Mouse (Mus musculus): ENCODE measurements around the gene Jph4. TPM values are rescaled to one million over a fixed set of nuclear protein-coding genes. Genes with fewer than 3 reads are reported as not detected.

Jph4 gene
- total and polyA plus RNA-seq, 3 experiments = 0.11 TPM; not detected in 2

DNA sequence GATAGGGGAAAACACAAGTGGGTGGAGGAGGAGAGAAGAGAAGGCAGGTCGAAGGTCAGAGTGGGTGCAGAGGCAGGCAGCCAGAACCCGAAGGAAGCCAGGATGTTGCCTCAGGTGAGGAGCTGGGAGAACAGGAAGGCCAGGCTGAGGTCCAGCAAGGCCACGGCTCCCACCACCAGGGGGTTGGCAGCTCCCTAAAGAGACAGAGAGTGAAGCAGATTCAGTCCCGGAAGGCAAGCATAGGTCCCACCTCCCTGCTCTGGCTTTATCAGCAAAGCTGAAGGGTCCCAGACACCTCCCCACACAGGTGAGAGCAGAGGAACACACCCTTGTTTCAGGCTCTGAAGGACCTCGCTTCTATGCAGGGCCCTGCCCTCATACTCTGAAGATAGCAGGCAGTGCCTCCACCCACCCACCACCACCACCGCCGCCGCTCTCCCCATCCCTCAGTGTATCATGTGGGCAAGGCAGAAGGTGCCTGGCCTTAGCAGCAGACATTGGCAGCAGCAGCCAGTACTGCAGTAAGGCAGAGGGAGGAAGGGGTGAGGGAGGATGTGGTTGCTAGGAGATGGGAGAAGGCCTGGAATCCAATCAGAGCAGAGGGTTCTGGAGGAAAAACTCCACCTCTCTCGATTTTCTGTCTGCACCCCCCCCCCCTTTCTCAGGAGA is 8.4 kb downstream of the Jph4 start:
- DNase-seq (ENCODE audit: low spot score) (no peak), ATAC-seq (ENCODE audit: extremely low read depth, insufficient number of reproducible peaks, low FRiP score, poor library complexity, severe bottlenecking) (no peak)
- Histone ChIP-seq H3K9me3 (replicated peaks) (no peaks in the 10 kb centered on the region), H3K36me3 (replicated peaks) (peaks cover 21% of the 10 kb centered on the region), H3K27me3 (ENCODE audit: insufficient read depth, low read length) (peaks cover 36% of the 10 kb centered on the region), H3K4me3 (ENCODE audit: low read depth, low read length) (no peak overlapping the region), H3K4me1 (ENCODE audit: insufficient read depth, low read depth, low read length) (peaks cover 47% of the 10 kb centered on the region)
- TF ChIP-seq TAL1 (conservative IDR thresholded peaks at IDR 0.05; ENCODE audit: low read depth, low read length) (no peak), POLR2AphosphoS5 (IDR thresholded peaks at IDR 0.05; ENCODE audit: insufficient replicate concordance, low read depth, low read length) (no peak), GATA2 (IDR thresholded peaks at IDR 0.05; ENCODE audit: borderline replicate concordance, low read depth, low read length) (no peak), CTCF (IDR thresholded peaks at IDR 0.05; ENCODE audit: low read depth, low read length) (no peak), GATA1 (IDR thresholded peaks at IDR 0.05; ENCODE audit: borderline replicate concordance, low read length) (no peak)

DNA sequence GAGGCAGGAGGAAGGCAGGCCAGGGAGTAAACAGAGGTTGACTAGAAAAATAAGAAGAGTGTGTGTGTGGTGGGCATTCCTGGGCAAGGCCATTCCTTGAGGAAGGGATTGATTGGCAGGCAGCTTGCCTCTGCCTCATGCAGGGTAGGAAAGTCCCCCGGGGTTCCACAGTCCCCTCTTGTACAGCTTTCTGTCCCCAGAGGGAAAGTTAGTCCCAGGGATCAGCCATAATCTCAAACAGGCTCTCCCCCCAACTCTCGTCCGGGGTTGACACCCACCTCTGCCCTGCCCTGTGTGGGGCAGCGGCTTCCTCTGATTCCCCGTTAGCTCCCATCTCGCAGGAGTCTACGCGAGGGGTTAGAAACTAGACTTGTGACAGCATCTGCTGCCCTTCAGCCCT is 9.7 kb downstream of the Jph4 start:
- Histone ChIP-seq H3K36me3 (replicated peaks) (peaks cover 34% of the 10 kb centered on the region), H3K4me1 (ENCODE audit: insufficient read depth, low read depth, low read length) (peaks cover 58% of the 10 kb centered on the region), H3K4me3 (ENCODE audit: low read depth, low read length) (no peak overlapping the region), H3K27me3 (ENCODE audit: insufficient read depth, low read length) (peaks cover 28% of the 10 kb centered on the region), H3K9me3 (replicated peaks) (no peaks in the 10 kb centered on the region)
- no peak for TF ChIP-seq GATA1 (IDR thresholded peaks at IDR 0.05; ENCODE audit: borderline replicate concordance, low read length)
- no peak for TF ChIP-seq POLR2AphosphoS5 (IDR thresholded peaks at IDR 0.05; ENCODE audit: insufficient replicate concordance, low read depth, low read length)
- TF ChIP-seq GATA2 (IDR thresholded peaks at IDR 0.05; ENCODE audit: borderline replicate concordance, low read depth, low read length) = no peak
- no peak for TF ChIP-seq CTCF (IDR thresholded peaks at IDR 0.05; ENCODE audit: low read depth, low read length)
- no peak for TF ChIP-seq TAL1 (conservative IDR thresholded peaks at IDR 0.05; ENCODE audit: low read depth, low read length)
- no peak for ATAC-seq (ENCODE audit: extremely low read depth, insufficient number of reproducible peaks, low FRiP score, poor library complexity, severe bottlenecking)
- no peak for DNase-seq (ENCODE audit: low spot score)

DNA sequence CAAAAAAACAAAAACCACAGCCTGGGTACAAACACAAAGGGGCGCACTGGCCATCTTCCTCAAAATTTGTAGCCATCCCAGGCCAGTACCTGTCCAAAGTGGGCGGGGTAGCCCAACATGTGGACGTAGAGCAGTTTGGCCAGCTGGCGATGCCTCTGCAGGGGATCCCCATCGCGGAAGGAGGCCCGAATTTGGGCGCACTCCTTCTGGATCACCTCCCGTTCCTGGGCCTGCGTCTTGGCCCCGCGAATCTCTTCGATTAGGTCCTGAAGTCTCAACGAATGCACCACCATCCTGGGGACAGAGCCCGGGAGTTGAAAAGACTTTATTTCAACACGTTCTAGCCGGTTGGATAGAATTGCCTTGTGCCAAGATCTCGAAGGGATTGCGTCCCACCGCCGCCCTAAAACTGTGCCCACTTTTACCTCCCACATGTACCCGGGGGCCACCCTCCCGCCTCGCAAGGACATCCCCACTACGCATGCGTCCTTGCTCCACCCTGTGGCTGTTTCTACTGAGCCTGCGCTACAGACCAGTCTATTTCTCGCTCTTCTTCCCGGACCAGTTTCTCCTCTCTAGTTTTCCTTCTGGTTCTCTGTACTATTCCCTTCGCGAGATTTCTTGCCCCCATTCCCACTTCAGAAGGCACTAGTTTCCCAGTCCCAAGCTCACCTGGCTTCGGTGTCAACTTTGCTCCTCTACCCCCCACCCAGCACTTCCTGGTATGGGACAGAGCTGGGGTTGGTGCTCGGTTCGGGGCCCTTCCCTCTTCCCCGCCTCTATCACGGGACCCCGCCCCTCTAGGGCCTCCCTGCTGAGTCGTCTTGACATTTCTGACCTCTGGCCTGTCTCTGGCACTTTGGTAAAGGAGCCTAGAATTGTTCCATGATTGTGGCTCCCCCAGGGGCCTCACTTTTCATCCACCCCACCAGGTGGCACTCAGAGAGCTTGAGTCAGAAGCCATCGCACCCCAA is 10.6 kb downstream of the Jph4 start, which contains the start of gene Ap1g2:
TSS of gene Ap1g2 (minus strand) at position 758 of the 974 bp plus-strand sequence.
- peak; percentile 99 for DNase-seq (ENCODE audit: low spot score)
- TF ChIP-seq TAL1 (conservative IDR thresholded peaks at IDR 0.05; ENCODE audit: low read depth, low read length) = no peak
- TF ChIP-seq GATA1 (IDR thresholded peaks at IDR 0.05; ENCODE audit: borderline replicate concordance, low read length) = no peak
- TF ChIP-seq POLR2AphosphoS5 (IDR thresholded peaks at IDR 0.05; ENCODE audit: insufficient replicate concordance, low read depth, low read length) = no peak
- no peak for TF ChIP-seq CTCF (IDR thresholded peaks at IDR 0.05; ENCODE audit: low read depth, low read length)
- no peak for TF ChIP-seq GATA2 (IDR thresholded peaks at IDR 0.05; ENCODE audit: borderline replicate concordance, low read depth, low read length)
- H3K36me3 ChIP-seq (replicated peaks) = peaks cover 43% of the 10 kb centered on the region
- peaks cover 23% of the 10 kb centered on the region for H3K27me3 ChIP-seq (ENCODE audit: insufficient read depth, low read length)
- peak within 1 kb of the TSS; percentile 75 for H3K4me3 ChIP-seq (ENCODE audit: low read depth, low read length)
- H3K4me1 ChIP-seq (ENCODE audit: insufficient read depth, low read depth, low read length) = peaks cover 62% of the 10 kb centered on the region
- ATAC-seq (ENCODE audit: extremely low read depth, insufficient number of reproducible peaks, low FRiP score, poor library complexity, severe bottlenecking) = peak; percentile 96
- H3K9me3 ChIP-seq (replicated peaks) = no peaks in the 10 kb centered on the region

DNA sequence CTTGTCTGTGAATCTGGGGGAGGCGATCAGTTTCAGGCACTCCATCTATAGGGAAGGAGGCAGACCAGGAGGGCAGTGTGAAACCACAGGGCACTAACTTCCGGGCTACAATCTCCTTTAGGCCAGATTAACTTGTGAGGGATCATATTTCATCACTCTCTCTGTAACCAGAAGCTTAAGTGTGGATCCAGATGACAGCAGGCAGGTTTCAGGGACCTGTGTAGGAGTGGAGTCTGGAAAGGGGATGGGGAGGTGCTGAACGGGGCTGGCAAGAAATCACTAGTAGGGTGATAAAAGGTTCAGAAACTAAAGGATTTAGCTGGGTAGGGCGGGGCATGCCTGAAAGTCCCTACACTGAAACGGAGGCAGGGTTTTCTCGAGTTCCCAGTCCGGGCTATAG is 11.3 kb downstream of the Jph4 start:
- Histone ChIP-seq H3K4me1 (ENCODE audit: insufficient read depth, low read depth, low read length) (peaks cover 62% of the 10 kb centered on the region), H3K9me3 (replicated peaks) (no peaks in the 10 kb centered on the region), H3K27me3 (ENCODE audit: insufficient read depth, low read length) (peaks cover 21% of the 10 kb centered on the region), H3K36me3 (replicated peaks) (peaks cover 50% of the 10 kb centered on the region), H3K4me3 (ENCODE audit: low read depth, low read length) (peak overlapping the region; percentile 75)
- ATAC-seq (ENCODE audit: extremely low read depth, insufficient number of reproducible peaks, low FRiP score, poor library complexity, severe bottlenecking) = no peak
- TF ChIP-seq TAL1 (conservative IDR thresholded peaks at IDR 0.05; ENCODE audit: low read depth, low read length) = no peak
- TF ChIP-seq GATA2 (IDR thresholded peaks at IDR 0.05; ENCODE audit: borderline replicate concordance, low read depth, low read length) = no peak
- no peak for TF ChIP-seq GATA1 (IDR thresholded peaks at IDR 0.05; ENCODE audit: borderline replicate concordance, low read length)
- TF ChIP-seq CTCF (IDR thresholded peaks at IDR 0.05; ENCODE audit: low read depth, low read length) = no peak
- TF ChIP-seq POLR2AphosphoS5 (IDR thresholded peaks at IDR 0.05; ENCODE audit: insufficient replicate concordance, low read depth, low read length) = no peak
- DNase-seq (ENCODE audit: low spot score) = no peak

DNA sequence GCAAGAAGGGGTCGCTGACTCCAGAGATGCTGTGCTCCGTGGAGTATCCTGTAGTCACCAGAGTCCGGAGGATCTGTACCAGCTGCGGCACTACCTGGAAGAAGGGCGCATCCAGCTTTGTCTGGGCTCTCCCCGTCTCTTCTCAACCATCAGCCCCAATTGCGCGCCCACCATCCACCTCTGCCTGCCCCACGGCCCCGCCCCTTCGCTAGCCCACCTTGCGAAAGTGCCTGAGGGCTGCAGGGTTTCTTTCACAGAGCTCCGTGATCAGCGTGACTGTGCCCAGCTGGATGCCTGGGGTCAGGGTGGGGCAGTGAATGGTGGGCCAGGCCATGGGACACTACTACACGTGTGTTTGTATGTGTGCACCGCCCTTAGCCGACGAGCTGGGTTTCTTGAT is 12.4 kb downstream of the Jph4 start:
- TF ChIP-seq GATA1 (IDR thresholded peaks at IDR 0.05; ENCODE audit: borderline replicate concordance, low read length) = no peak
- TF ChIP-seq POLR2AphosphoS5 (IDR thresholded peaks at IDR 0.05; ENCODE audit: insufficient replicate concordance, low read depth, low read length) = no peak
- Histone ChIP-seq H3K4me3 (ENCODE audit: low read depth, low read length) (no peak overlapping the region), H3K27me3 (ENCODE audit: insufficient read depth, low read length) (peaks cover 10% of the 10 kb centered on the region), H3K36me3 (replicated peaks) (peaks cover 60% of the 10 kb centered on the region), H3K4me1 (ENCODE audit: insufficient read depth, low read depth, low read length) (peaks cover 58% of the 10 kb centered on the region), H3K9me3 (replicated peaks) (no peaks in the 10 kb centered on the region)
- no peak for DNase-seq (ENCODE audit: low spot score)
- no peak for ATAC-seq (ENCODE audit: extremely low read depth, insufficient number of reproducible peaks, low FRiP score, poor library complexity, severe bottlenecking)

DNA sequence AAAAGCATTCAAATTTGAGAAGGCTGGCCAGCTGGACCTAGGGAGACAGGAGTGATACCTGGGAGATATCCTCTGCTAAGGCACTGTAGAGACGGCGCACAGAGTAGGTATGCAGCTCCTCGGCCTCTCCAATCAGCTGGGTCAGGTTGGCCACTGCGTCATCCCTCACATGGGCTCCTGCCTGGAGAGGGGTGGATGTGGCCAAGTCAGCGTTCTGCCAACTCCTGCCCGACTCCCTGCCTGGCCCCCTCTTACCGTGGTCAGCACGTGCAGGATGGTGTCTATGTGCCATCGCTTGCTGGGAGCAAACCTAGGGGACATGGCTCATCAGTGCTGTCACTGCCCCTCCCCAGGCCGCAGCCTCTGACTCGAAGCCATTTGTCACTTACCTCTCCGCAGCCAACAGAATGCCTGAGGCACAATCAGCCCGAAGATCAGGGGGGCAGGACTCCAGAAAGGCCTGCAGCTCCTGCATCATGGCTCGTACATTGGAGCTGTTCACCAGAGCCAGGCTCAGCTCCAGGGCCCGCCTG is 14.4 kb downstream of the Jph4 start:
- no peak overlapping the region for H3K4me3 ChIP-seq (ENCODE audit: low read depth, low read length)
- no peak for ATAC-seq (ENCODE audit: extremely low read depth, insufficient number of reproducible peaks, low FRiP score, poor library complexity, severe bottlenecking)

More for the DNA sequence above, 14.4 kb downstream of the Jph4 start:
- Histone ChIP-seq H3K9me3 (replicated peaks) (no peaks in the 10 kb centered on the region), H3K36me3 (replicated peaks) (peaks cover 81% of the 10 kb centered on the region), H3K4me1 (ENCODE audit: insufficient read depth, low read depth, low read length) (peaks cover 57% of the 10 kb centered on the region), H3K27me3 (ENCODE audit: insufficient read depth, low read length) (no peaks in the 10 kb centered on the region)
- TF ChIP-seq POLR2AphosphoS5 (IDR thresholded peaks at IDR 0.05; ENCODE audit: insufficient replicate concordance, low read depth, low read length) (no peak), GATA2 (IDR thresholded peaks at IDR 0.05; ENCODE audit: borderline replicate concordance, low read depth, low read length) (no peak), GATA1 (IDR thresholded peaks at IDR 0.05; ENCODE audit: borderline replicate concordance, low read length) (no peak), CTCF (IDR thresholded peaks at IDR 0.05; ENCODE audit: low read depth, low read length) (no peak), TAL1 (conservative IDR thresholded peaks at IDR 0.05; ENCODE audit: low read depth, low read length) (no peak)
- DNase-seq (ENCODE audit: low spot score) = no peak

Measured in G1E (cell line).